Mouse (Mus musculus) left cerebral cortex, postnatal 25 days (tissue): ENCODE results near the gene Igsf9. TPM values are rescaled to one million over a fixed set of nuclear protein-coding genes. Genes with fewer than 3 reads are reported as not detected.

Experiments
- DNase-seq, 2 experiments: peaks; one replicate each; pipeline ENCODE4 v3.0.0; 2022; ENCODE audit warnings: low spot score in 2 of 2, mixed read lengths in 1 of 2
- intact Hi-C: fragments of 180-260 bp; cut with DNase I; formaldehyde crosslinking; loops from one replicate; pipeline ENCODE4 v1.15.1; 2025
- total RNA-seq, 2 experiments: library from RNA; stranded (reverse); gene quantifications; 2 replicates each; pipeline ENCODE4 v1.2.3; 2021

The Igsf9 gene
- total RNA-seq, 2 experiments from 2014 or later: 8.7 to 11.1 TPM

DNA sequence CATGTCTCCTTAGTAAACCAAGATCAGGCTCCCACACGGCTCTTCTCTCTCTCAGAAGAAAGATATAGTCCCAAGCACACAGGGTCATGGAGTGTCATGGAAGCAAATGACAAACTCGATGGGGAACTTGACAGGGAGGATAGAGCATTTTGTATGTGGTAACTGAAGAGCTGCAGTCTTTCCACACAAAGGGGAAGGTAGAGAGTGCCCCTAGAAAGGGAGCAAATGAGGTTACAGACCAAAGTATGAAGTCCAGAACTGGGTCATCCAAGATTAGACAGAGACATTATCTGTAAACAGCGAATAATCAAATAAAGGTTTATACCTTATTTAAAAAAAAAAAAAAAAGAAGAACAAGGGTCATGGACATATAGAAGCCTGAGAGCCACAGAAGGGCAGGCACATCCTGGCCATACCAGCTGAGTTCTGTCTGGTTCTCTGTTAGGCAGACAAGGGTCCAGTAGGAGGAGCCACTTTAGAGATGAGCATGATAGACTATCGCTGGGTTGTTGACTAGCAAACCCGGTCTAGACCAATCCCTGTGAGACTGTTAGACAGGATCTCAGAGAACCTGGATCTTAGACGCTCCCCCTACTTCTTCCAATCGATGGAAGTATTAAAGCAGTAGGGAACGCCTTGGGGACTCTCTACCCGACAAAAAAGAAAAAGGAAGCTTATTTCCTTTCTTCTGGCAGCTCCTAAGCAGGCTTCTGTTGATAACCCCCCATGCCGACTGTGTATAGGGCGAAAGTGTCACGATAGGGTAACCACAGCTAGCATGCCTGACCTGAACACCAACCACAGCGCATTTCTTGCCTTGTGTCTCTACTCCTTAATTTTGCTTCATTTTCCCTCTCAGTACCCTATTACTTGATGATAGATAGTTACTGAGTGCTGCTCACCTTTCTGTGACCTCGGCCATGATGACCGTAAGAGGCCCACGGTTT, 17.9 kb upstream of the Igsf9 start:
- no peak for DNase-seq
- intact Hi-C loops: no loop called here

DNA sequence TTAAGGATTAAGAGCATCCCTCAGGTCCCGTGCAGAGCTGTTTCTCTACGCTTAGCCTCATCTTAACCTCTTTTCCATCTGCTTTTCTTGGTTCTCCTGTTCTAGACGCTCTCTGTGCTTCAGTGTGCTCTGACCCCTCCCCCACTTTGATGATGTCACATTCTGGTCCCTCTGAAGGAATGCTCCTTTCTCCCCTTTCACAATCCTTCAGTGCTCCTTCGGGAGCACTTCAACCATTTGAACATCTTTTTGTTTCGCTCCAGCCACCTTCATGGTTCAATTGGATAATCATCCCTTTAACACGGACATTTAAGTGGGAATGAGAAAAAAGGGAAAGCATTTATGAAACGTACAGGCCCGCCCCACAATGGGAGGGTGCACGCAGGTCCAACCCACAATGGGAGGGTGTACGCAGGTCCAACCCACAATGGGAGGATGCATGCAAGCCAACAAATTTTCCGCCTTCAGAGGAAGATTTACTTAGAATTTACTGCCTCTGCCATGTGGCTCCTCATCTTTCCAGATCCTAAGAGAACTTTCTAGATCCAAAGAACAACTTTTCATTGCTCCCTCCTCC, 13.2 kb upstream of the Igsf9 start:
- DNase-seq: no peak
- intact Hi-C loops: no loop called here

DNA sequence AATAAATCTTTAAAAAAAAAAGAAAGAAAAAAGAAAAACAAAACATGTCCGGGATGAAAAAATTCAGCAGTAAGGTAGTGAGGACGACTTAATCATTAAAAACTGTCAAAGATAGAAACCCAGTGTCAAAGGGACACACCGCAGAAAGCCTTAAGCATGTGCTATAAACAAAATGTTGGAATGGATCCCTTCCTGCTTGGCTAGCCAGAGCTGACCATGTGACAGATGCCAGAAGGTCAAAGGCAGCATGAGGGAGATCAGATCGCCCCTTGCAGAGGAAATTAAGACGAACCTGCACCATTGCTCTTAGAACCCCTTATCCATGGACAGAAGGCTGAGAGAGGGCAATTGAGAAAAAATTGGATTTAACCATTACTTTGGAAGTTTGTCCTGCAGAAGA, 12.2 kb upstream of the Igsf9 start:
- intact Hi-C loops: no loop called here
- DNase-seq: no peak

DNA sequence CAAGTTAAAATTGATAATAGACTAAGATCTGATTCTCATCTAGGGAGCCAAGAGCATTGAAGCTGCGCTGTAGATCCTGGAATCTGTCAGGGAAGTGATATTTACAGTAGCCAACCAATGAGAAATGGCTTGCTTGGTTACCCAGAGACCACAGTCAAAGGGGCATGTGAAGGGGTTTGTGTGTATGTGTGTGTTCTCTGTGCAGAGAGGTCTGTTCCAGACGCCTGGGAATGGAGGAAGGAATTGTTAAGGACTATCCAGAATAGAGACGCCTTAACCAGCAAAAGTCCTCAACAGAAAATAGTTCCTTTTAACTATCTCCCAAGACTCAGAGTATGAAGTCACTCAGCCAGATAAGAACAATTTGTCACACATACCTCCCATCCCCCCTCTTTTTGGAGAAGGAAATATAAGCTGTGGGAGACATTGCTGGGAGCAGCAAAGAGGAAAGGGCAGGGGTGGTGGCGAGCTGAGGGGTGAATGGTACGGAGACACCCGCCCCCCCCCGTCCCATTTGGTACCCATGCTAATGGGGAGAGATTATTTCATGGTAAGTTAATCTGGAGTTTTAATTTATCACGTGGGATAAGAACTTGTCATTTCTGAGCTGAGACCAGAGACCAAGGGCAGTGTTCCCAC, 11.7 kb upstream of the Igsf9 start:
- intact Hi-C loops: no loop called here
- no peak for DNase-seq

DNA sequence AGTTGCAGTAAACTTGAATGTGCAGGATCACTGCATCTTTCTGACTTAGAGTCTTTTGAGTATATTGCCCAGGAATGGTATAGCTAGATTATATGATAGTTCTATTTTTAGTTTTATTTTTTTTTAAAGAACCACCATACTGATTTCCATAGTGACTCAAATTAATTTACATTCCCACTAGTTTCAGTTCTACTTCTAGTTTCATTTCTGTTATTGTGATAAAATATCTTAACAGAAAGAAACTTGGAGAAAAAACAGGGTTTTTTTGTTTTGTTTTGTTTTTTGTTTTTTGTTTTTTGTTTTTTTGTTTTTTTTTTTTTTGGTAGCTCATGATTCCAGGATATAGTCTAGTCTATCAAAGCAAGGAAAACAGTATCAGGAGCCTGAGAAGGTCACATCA, 8.7 kb upstream of the Igsf9 start:
- intact Hi-C loops: no loop called here
- DNase-seq: no peak

DNA sequence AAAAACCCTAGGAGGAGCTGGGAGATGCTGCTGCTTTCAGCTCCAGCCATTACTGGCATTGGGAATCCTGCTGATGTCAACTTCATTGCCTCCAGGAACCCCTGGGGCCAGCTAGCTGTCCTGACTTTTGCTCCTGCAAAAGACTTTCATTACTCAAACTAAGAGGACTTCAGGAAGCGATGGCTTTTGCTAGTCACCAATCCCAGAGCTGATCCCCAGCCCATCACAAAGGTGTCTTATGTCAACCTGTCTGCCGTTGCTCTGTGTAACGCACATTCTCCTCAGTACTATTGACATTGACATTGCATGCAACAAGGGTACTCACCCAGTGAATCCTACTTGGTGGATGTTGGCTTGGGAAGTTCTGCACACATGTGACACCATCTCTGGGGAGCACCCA, 7.4 kb upstream of the Igsf9 start:
- intact Hi-C loops: no loop called here
- DNase-seq: no peak

DNA sequence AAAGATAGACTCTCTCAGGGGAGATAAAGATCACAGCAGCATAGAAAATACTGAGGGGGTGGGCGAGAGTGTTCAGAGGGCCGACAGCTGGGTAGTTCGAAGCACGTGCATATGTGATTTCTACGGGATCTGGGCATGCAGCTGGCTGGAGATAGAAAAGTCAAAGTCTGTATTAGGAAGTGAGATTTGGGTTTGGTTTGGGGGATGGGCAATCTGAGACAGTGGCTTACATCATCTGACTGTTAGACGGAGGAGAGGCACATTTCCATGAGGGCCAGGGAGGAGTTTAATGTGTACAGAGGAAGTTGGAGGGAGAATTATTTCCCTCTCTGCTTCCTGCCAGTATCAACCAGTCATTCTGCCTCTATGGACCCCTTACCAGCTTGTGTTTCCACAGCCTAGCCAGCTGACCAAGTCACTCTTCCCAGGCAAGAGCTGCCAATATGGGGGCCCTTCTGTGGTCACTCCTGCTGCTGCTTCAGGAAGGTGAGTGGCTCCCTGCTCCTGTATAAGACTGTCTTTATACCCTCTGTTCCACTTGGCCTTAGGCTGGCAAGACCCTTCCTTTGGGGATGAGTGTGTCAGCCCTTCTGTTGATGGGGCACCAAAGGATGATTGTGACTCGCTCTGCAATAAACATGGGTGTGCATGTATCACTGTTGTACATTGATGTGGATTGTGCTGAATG, 6.4 kb upstream of the Igsf9 start, which contains the start of gene Slamf9:
Slamf9 (plus strand) TSS at position 305 of the 688 bp plus-strand sequence.
- intact Hi-C loops: no loop called here
- DNase-seq: no peak

DNA sequence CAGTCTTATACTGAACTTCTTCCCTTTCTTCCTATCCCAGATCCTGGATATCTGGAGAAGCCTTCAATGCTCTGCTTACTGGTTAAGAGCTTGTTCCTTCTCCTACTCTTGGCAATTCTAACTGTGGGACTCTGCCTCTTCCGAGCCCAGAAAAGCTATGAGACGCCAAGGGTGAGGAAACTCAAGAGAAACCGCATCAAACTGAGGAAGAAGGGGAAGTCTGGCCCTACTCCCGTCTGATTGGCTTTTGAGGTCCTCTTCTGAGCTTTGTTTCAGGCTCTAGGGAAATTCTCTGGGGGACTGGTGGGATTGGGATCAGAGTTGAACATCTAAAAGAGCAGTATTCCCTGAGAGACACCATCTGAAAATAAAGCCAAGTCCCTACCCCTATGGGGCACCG, 3.6 kb upstream of the Igsf9 start:
- intact Hi-C loops: no loop called here
- DNase-seq: no peak

DNA sequence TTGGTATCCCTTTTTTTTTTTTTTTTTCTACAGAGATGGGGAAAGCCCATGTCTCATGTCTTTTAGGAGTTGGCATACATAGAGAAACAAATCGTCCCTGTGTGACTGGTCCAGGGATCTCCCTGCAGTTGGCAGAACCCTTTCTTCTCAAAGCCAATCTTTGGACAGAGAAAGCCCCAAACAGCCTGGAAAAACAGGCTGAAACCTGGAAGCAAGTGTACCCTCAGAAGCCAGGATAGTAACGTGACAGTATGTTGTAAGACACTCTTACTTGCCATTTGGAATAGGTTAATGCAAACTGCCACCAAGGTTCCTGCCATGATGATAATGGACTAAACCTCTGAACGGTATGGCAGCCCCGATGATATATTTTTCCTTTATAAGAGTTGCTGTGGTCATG, 1.2 kb upstream of the Igsf9 start:
- DNase-seq: no peak
- intact Hi-C loops: no loop called here

DNA sequence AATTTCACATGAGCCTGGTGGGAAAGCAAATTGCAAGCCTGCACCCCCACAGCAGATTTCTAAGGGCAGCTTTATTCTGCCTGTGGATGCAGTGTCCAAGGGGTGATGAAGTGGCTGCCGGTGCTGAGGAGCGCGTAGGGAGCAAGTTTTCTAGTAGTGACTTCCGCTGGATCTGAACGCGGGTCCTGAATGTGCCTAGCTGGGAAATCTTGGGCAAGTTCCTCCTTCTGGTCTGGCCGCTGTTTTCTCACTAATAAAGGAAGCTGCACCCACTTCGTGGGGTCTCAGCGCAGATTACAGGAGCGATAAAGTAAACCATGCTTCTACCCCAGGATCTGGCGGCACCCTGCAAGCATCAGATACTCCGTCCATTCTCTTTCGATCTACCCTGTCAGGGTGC, 477 bp upstream of the Igsf9 start:
- no peak for DNase-seq
- intact Hi-C loops: no loop called here

DNA sequence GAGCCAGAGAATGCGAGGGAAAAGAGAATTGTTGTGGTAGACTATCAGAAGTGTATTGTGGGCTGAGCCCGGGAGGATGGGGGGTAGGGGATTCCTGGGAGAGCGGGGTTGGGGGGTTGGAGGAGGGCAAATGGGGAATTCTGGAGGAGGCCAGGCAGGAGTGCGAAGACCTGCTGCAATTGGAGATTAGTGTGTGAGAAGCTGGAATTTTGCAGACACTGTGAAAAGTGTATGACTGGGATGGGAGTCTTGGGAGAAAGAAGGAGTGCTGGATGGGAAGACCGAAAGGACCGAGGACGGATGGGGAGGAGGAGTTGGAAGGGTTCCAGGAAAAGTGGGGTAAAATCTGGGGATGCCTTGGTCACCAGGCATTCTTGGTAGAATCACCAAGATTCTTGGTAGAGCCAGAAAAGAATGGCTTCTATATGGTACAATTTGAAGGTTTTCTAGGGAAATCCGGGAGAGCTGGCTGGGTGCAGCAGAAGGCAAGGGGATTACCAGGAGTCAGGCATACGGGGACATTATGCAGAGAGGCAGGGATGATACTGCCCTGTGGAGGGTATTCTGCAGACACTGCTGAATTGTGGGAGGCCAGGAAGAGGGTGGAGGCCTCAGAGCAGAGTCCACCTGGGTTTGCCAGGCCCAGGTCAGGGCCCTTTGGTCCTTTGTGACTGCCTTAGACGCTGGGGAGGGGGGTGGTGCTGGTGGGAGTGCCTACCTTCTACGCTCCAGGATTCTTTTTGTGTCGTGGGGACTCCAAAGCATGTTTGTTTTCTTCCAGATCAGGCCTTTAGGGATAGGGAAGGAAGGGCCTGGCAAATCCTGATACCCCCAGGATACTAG, 1.2 kb downstream of the Igsf9 start:
- intact Hi-C loops: no loop called here

DNA sequence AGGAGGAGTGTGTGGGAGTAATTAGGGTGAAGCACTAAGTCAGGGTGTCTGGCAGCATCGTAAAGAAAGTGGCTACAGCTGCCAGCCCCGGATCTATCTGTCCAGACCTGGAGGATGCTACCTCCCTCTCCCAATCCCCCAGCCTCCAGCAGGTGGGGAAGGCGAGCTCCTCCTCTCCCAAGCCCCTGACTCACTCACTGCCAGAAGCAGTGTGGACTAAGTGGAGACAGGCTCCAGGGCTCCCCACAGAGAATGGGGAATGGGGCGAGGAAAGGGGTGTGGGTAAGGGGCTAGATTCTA, 1.7 kb downstream of the Igsf9 start:
- no peak for DNase-seq
- intact Hi-C loops: no loop called here

More for the DNA sequence above, 1.2 kb downstream of the Igsf9 start:
- no peak for DNase-seq

DNA sequence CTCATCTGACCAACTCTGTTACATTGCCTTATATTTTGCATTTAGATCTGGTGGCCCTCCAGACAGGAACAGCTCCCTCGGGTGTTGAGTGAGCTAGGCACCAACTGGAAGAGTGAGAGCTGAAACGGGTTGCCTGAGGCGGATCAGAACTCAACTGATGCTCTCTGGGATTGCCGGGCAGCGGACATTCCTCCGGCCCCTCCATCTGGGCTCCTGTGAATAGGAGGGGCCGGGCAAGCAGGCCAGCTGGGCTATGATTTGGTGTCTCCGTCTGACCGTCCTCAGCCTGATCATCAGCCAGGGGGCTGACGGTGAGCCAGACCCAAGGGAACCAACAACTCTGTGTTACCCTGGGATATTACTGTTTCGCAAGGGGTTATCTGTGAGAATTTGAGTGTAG, 2.6 kb downstream of the Igsf9 start:
- no peak for DNase-seq

DNA sequence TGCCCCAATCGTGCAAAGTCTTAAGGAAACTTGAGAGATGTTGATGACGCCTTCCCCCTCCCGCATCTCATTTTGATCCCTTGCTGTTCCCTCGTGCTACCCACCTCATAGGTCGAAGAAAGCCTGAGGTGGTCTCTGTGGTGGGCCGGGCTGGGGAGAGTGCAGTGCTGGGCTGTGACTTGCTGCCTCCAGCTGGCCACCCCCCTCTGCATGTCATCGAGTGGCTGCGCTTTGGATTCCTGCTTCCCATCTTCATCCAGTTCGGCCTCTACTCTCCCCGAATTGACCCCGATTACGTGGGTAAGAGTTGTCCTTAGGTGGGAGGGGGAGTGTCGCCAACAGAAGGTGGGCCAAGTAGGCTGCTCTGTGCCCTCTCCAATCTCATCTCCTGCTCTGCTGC, 3.1 kb downstream of the Igsf9 start:
- no peak for DNase-seq
- intact Hi-C loops: no loop called here

More for the DNA sequence above, 2.6 kb downstream of the Igsf9 start:
- intact Hi-C loops: no loop called here

DNA sequence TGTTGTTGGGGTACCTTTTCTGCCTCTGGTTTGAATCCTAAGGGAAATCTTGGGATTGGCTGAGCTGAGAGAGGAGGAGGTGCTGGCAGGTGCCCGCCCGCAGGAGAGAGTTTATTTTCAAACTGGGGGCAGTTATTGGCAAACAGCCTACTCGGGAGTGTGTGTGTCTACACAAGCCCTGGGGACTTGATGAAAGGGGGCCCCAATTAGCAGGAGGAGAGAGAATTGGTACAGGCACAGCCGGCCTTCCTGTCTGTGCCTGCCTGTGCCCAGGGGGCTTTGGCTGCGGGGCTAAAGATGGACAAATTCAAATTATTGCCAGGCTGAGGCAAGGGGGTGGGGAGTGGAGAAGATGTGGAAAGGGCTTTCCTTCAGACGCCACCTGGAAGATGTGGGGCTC, 4.2 kb downstream of the Igsf9 start:
- no peak for DNase-seq
- intact Hi-C loops: no loop called here

DNA sequence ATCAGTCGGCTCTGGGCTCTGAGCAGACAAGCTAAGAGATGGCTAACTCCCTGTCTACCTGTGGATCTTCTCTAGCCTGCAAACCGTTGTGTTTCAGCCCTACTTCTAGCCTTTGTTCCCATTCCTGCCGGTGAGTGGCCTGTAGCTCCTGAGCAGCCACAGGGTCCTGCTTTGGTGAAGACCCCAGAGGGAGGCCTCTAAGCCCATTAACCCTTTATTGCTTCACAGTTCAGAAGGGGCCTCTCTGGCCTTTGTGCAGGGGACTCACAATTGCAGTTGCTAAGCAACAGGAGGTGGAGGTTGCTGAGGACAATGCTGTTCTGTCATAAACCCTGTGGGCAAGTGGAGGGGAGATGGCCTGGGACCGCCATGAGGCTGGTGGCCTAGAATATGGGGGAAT, 4.6 kb downstream of the Igsf9 start:
- DNase-seq: no peak
- intact Hi-C loops: no loop called here

DNA sequence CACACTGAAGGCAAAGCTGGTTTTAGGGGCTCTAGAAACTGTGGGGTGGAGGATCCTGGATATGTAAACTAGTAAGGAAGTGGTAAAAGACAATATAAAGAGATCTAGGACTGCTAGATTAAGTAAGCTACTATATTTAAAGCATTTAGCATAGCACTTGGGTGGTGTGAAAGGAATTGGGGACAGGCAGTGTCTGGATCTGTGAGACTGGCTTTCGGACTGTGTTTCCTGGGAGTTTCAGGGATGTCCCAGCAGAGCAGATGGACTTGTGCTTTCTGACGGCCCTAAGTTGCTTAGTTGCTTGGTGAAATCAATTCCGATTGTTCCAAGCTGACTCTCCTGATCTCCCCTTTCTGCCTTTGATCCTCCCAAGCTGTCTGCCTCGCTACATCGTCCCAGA, 5.1 kb downstream of the Igsf9 start:
- intact Hi-C loops: no loop called here
- DNase-seq: no peak

DNA sequence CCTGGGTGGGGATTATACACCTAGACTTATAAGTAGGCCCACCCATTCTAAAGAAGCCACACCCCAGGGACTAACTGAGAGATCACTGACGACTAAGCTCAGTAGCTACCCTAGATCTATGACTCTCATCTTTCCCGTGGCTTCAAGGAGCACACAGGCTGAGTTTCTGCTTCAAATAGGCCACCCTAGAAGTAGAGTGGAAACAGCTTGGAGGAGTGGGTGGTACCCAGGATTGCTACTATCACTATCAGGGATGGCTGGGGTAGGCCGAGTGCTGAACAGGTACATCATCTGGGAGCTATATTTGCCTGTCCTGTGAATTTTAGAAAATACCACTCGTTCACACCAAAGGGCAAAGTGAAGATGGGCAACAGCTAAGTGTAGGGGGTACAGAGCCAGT, 6.3 kb downstream of the Igsf9 start:
- intact Hi-C loops: no loop called here

DNA sequence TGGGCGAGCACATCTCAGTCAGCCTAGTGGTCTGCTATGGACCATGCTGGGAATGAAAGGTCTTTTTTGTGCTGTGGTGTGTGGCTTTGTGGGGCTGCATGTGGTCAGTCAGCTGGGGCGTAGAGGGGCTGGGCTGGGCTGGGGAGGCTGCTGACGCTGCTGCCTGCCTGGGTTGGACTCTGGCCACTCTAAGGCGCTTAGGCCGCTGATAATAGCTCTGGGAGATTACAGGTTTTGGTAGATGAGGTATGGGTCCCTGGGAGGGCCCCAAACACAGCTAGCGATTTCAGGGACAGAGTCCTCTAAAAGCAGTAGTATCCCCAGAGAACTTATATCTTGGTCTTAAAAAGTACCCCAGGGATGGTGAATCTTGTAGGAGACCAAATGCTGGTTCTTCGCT, 7.2 kb downstream of the Igsf9 start:
- intact Hi-C loops: no loop called here
- no peak for DNase-seq

More for the DNA sequence above, 6.3 kb downstream of the Igsf9 start:
- DNase-seq: peak in 1 of 2 experiments; percentile 60
